Mouse (Mus musculus): ENCODE measurements around the gene Mogs. TPM values are rescaled to one million over a fixed set of nuclear protein-coding genes. Genes with fewer than 3 reads are reported as not detected.

Gene Mogs
- polyA plus RNA-seq, 1 experiment from 2014 or later, result 21.6 TPM

GRCm38 (mm10) chr6:83119734-83120051 is 4.4 kb downstream of the Mogs start:
- Histone ChIP-seq H3K36me3 (ENCODE audit: insufficient read depth, low read length) (no peaks in the 10 kb centered on the region), H3K27ac (ENCODE audit: low read length) (no peak overlapping the region), H3K4me3 (ENCODE audit: low read depth, low read length) (no peak overlapping the region), H3K27me3 (replicated peaks; ENCODE audit: insufficient read depth, low read length) (no peaks in the 10 kb centered on the region), H3K9ac (replicated peaks; ENCODE audit: low read depth) (no peak overlapping the region), H3K9me3 (ENCODE audit: low read length) (no peaks in the 10 kb centered on the region), H3K4me2 (replicated peaks; ENCODE audit: low read depth, low read length) (no peak overlapping the region), H3K4me1 (ENCODE audit: insufficient read depth, low read depth, low read length) (peaks cover 21% of the 10 kb centered on the region)
- no peak for ATAC-seq
- 75% methylated on average over 7 of the region's 7 CpGs for WGBS
- DNase-seq (ENCODE audit: low spot score), result no peak
- TF ChIP-seq EP300 (IDR thresholded peaks at IDR 0.05) (no peak), CTCF (IDR thresholded peaks at IDR 0.05) (no peak)

GRCm38 (mm10) chr6:83120930-83121862 is 5.9 kb downstream of the Mogs start, which contains the start of gene Wbp1:
TSS of gene Wbp1 (minus strand) at chr6:83121559.
- peak within 1 kb of the TSS; percentile 61 for H3K4me3 ChIP-seq (ENCODE audit: low read depth, low read length)
- H3K9ac ChIP-seq (replicated peaks; ENCODE audit: low read depth), result peak within 1 kb of the TSS; percentile 59
- DNase-seq (ENCODE audit: low spot score) (peak; percentile 99), ATAC-seq (peak; percentile 97)
- H3K9me3 ChIP-seq (ENCODE audit: low read length), result no peaks in the 10 kb centered on the region
- H3K36me3 ChIP-seq (ENCODE audit: insufficient read depth, low read length), result no peaks in the 10 kb centered on the region
- H3K27ac ChIP-seq (ENCODE audit: low read length), result peak within 1 kb of the TSS; percentile 86
- H3K4me2 ChIP-seq (replicated peaks; ENCODE audit: low read depth, low read length), result peak within 1 kb of the TSS; percentile 98
- no peaks in the 10 kb centered on the region for H3K27me3 ChIP-seq (replicated peaks; ENCODE audit: insufficient read depth, low read length)
- peaks cover 16% of the 10 kb centered on the region for H3K4me1 ChIP-seq (ENCODE audit: insufficient read depth, low read depth, low read length)
- WGBS, result under 1% methylated on average over 34 of the region's 38 CpGs
- TF ChIP-seq EP300 (IDR thresholded peaks at IDR 0.05) (peak; percentile 48; the same call in 1 of the 2 replicates), CTCF (IDR thresholded peaks at IDR 0.05) (peak; percentile 13; the same call in 1 of the 2 replicates)

- WGBS, result under 1% methylated on average over 28 of the region's 52 CpGs
- peak; percentile 27 for ATAC-seq
Observed at GRCm38 (mm10) chr6:83121863-83122710, 6.8 kb downstream of the Mogs start.

GRCm38 (mm10) chr6:83122961-83123360 is 7.7 kb downstream of the Mogs start:
- no peaks in the 10 kb centered on the region for H3K9me3 ChIP-seq (ENCODE audit: low read length)
- WGBS, result 72% methylated on average over 5 of the region's 5 CpGs
- H3K9ac ChIP-seq (replicated peaks; ENCODE audit: low read depth), result no peak overlapping the region
- no peak for TF ChIP-seq EP300 (IDR thresholded peaks at IDR 0.05)
- no peak for TF ChIP-seq CTCF (IDR thresholded peaks at IDR 0.05)
- no peak overlapping the region for H3K4me3 ChIP-seq (ENCODE audit: low read depth, low read length)
- DNase-seq (ENCODE audit: low spot score), result no peak
- no peak overlapping the region for H3K27ac ChIP-seq (ENCODE audit: low read length)
- no peak overlapping the region for H3K4me2 ChIP-seq (replicated peaks; ENCODE audit: low read depth, low read length)
- H3K27me3 ChIP-seq (replicated peaks; ENCODE audit: insufficient read depth, low read length), result no peaks in the 10 kb centered on the region
- ATAC-seq, result no peak
- H3K4me1 ChIP-seq (ENCODE audit: insufficient read depth, low read depth, low read length), result peaks cover 15% of the 10 kb centered on the region
- H3K36me3 ChIP-seq (ENCODE audit: insufficient read depth, low read length), result no peaks in the 10 kb centered on the region

More at GRCm38 (mm10) chr6:83121863-83122710, 6.8 kb downstream of the Mogs start:
- Histone ChIP-seq H3K36me3 (ENCODE audit: insufficient read depth, low read length) (no peaks in the 10 kb centered on the region), H3K27me3 (replicated peaks; ENCODE audit: insufficient read depth, low read length) (no peaks in the 10 kb centered on the region), H3K9me3 (ENCODE audit: low read length) (no peaks in the 10 kb centered on the region), H3K4me3 (ENCODE audit: low read depth, low read length) (peak overlapping the region; percentile 61), H3K9ac (replicated peaks; ENCODE audit: low read depth) (peak overlapping the region; percentile 59), H3K4me1 (ENCODE audit: insufficient read depth, low read depth, low read length) (peaks cover 15% of the 10 kb centered on the region), H3K27ac (ENCODE audit: low read length) (peak overlapping the region; percentile 86), H3K4me2 (replicated peaks; ENCODE audit: low read depth, low read length) (peak overlapping the region; percentile 98)
- TF ChIP-seq EP300 (IDR thresholded peaks at IDR 0.05) (no peak), CTCF (IDR thresholded peaks at IDR 0.05) (no peak)
- no peak for DNase-seq (ENCODE audit: low spot score)

DNA sequence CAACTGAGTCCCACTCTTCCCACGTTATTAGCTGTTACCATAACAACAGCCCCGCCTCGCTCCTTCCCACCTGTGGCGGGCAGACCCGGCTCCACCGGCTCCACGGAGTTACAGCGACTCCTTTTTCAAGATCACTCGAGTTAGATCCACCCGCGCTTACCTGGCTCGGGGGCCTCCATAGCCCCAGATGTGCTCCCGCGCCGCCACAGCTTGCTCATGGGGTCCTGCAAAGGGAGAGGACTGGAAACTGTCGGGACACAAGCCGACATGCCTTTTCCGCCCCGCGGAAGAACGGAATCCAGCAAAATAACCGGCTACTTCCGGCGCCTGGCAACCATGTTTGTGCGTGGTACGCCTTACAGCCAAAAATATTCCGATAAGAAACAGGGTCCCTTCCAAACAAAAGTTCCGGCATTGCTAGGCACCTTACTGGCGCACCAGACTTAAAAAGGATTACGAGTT is 9.6 kb downstream of the Mogs start:
- H3K9me3 ChIP-seq (ENCODE audit: low read length), result no peaks in the 10 kb centered on the region
- ATAC-seq (peak; percentile 29), DNase-seq (ENCODE audit: low spot score) (peak; percentile 96)
- peaks cover 15% of the 10 kb centered on the region for H3K4me1 ChIP-seq (ENCODE audit: insufficient read depth, low read depth, low read length)
- TF ChIP-seq CTCF (IDR thresholded peaks at IDR 0.05) (no peak), EP300 (IDR thresholded peaks at IDR 0.05) (peak; percentile 62)
- H3K4me3 ChIP-seq (ENCODE audit: low read depth, low read length), result peak overlapping the region; percentile 65
- H3K27ac ChIP-seq (ENCODE audit: low read length), result no peak overlapping the region
- no peaks in the 10 kb centered on the region for H3K36me3 ChIP-seq (ENCODE audit: insufficient read depth, low read length)
- H3K4me2 ChIP-seq (replicated peaks; ENCODE audit: low read depth, low read length), result peak overlapping the region; percentile 71
- H3K9ac ChIP-seq (replicated peaks; ENCODE audit: low read depth), result peak overlapping the region; percentile 34
- WGBS, result 2% methylated on average over 30 of the region's 30 CpGs
- H3K27me3 ChIP-seq (replicated peaks; ENCODE audit: insufficient read depth, low read length), result no peaks in the 10 kb centered on the region

GRCm38 (mm10) chr6:83125331-83125730 is 10.0 kb downstream of the Mogs start, which contains the start of gene Ino80b:
TSS of gene Ino80b (minus strand) at chr6:83125431.
- H3K4me1 ChIP-seq (ENCODE audit: insufficient read depth, low read depth, low read length), result peaks cover 15% of the 10 kb centered on the region
- WGBS, result 18% methylated on average over 5 of the region's 5 CpGs
- H3K27ac ChIP-seq (ENCODE audit: low read length), result no peak within 1 kb of the TSS
- H3K27me3 ChIP-seq (replicated peaks; ENCODE audit: insufficient read depth, low read length), result no peaks in the 10 kb centered on the region
- peak within 1 kb of the TSS; percentile 71 for H3K4me2 ChIP-seq (replicated peaks; ENCODE audit: low read depth, low read length)
- H3K4me3 ChIP-seq (ENCODE audit: low read depth, low read length), result peak within 1 kb of the TSS; percentile 65
- H3K9ac ChIP-seq (replicated peaks; ENCODE audit: low read depth), result peak within 1 kb of the TSS; percentile 34
- ATAC-seq (no peak), DNase-seq (ENCODE audit: low spot score) (no peak)
- H3K36me3 ChIP-seq (ENCODE audit: insufficient read depth, low read length), result no peaks in the 10 kb centered on the region
- H3K9me3 ChIP-seq (ENCODE audit: low read length), result no peaks in the 10 kb centered on the region
- TF ChIP-seq EP300 (IDR thresholded peaks at IDR 0.05) (no peak), CTCF (IDR thresholded peaks at IDR 0.05) (no peak)
